Mouse (Mus musculus) liver, postnatal 0 days (tissue): ENCODE data around the gene Six6. TPM values are rescaled to one million over a fixed set of nuclear protein-coding genes. Genes with fewer than 3 reads are reported as not detected.

Source experiments
- ATAC-seq: fragments of 200-750 bp; cut with Nextera tagmentation; 2 replicates; pipeline ENCODE4 v1.8.0; 2017; ENCODE audit warnings: mild to moderate bottlenecking, moderate library complexity
- DNase-seq: peaks from one replicate; pipeline ENCODE4 v3.0.0-alpha.2; 2016
- H3K27ac ChIP-seq: fragments of 300-500 bp; sonication (generic); 2 replicates; pipeline ENCODE4 v1.5.1; 2014; ENCODE audit warnings: antibody characterized with exemption, moderate library complexity, mild to moderate bottlenecking, low read depth
- H3K27me3 ChIP-seq: fragments of 300-500 bp; sonication (generic); 2 replicates; pipeline ENCODE4 v1.6.1; 2014; ENCODE audit warnings: low read length, control low read depth, mixed read lengths; ENCODE audit not compliant: insufficient read depth
- H3K36me3 ChIP-seq: fragments of 300-500 bp; sonication (generic); replicated peaks from 2 replicates; pipeline ENCODE4 v1.6.1; 2014; ENCODE audit warnings: mild to moderate bottlenecking, control low read depth, low read length, moderate library complexity, mixed read lengths; ENCODE audit not compliant: insufficient read depth
- H3K4me1 ChIP-seq: fragments of 300-500 bp; sonication (generic); 2 replicates; pipeline ENCODE4 v1.6.1; 2014; ENCODE audit warnings: antibody characterized with exemption, mild to moderate bottlenecking, control low read depth; ENCODE audit not compliant: insufficient read depth
- H3K4me2 ChIP-seq: fragments of 300-500 bp; sonication (generic); 2 replicates; pipeline ENCODE4 v1.6.1; 2014; ENCODE audit warnings: low read depth, mild to moderate bottlenecking, low read length, moderate library complexity, mixed read lengths
- H3K4me3 ChIP-seq: fragments of 300-500 bp; sonication (generic); 2 replicates; pipeline ENCODE4 v1.5.1; 2014; ENCODE audit warnings: low read depth, low read length
- H3K9ac ChIP-seq: fragments of 300-500 bp; sonication (generic); replicated peaks from 2 replicates; pipeline ENCODE4 v1.6.1; 2014; ENCODE audit warnings: mild to moderate bottlenecking, moderate library complexity
- H3K9me3 ChIP-seq: fragments of 300-500 bp; sonication (generic); 2 replicates; pipeline ENCODE4 v1.6.1; 2016; ENCODE audit warnings: mild to moderate bottlenecking, control low read depth, low read length, mixed read lengths
- CTCF ChIP-seq: sonication (generic); IDR thresholded peaks from 2 replicates; pipeline ENCODE4 v1.5.1; 2016; ENCODE audit warnings: antibody characterized with exemption, low read depth
- EP300 ChIP-seq: IDR thresholded peaks from 2 replicates; pipeline ENCODE4 v1.6.1; 2016; ENCODE audit warnings: antibody characterized with exemption, low read depth, mild to moderate bottlenecking
- WGBS: fragments of 180-500 bp; shearing (Covaris S2); extraction: QIAGEN DNeasy Blood & Tissue Kit; methylation state at CpG from one replicate; pipeline ENCODE4 v1.1.7; 2014; ENCODE audit not compliant: insufficient replicate concordance; 5-methylcytosine and 5-hydroxymethylcytosine counted together
- polyA plus RNA-seq: library from polyadenylated mRNA; unstranded; fragments of >200 nt; fragmentation: Nextera tagmentation; extraction: Ambion mirVana; gene quantifications from 2 replicates; pipeline ENCODE4 v1.2.1, GENCODE M21; 2015

Six6 gene
- polyA plus RNA-seq, 1 experiment from 2014 or later = not detected

- no peak within 1 kb of the TSS for H3K4me2 ChIP-seq
- no peaks in the 10 kb centered on the region for H3K9me3 ChIP-seq
- ATAC-seq (no peak), DNase-seq (no peak)
- no peak within 1 kb of the TSS for H3K9ac ChIP-seq
- peaks cover 4% of the 10 kb centered on the region; the same call in 1 of the 2 replicates for H3K4me1 ChIP-seq
- TF ChIP-seq CTCF = no peak
- no peak for TF ChIP-seq EP300
- WGBS = 2% methylated on average over 39 of the region's 39 CpGs
- no peak within 1 kb of the TSS for H3K4me3 ChIP-seq
- no peaks in the 10 kb centered on the region for H3K36me3 ChIP-seq
- H3K27ac ChIP-seq = no peak within 1 kb of the TSS
- H3K27me3 ChIP-seq = peaks cover 95% of the 10 kb centered on the region
Observed at GRCm38 (mm10) chr12:72940071-72940821, 554 bp downstream of the Six6 start, which contains the start of gene 4930447C04Rik. Gene 4930447C04Rik (minus strand): TSS chr12:72940774.

- Histone ChIP-seq H3K27me3 (peaks cover 98% of the 10 kb centered on the region), H3K36me3 (no peaks in the 10 kb centered on the region), H3K4me2 (no peak overlapping the region), H3K4me1 (peaks cover 7% of the 10 kb centered on the region; the same call in 1 of the 2 replicates), H3K9ac (no peak overlapping the region), H3K9me3 (no peaks in the 10 kb centered on the region), H3K4me3 (no peak overlapping the region), H3K27ac (no peak overlapping the region)
- ATAC-seq (no peak), DNase-seq (no peak)
- 4% methylated on average over 11 of the region's 11 CpGs for WGBS
- TF ChIP-seq CTCF (no peak), EP300 (no peak)
Observed at GRCm38 (mm10) chr12:72940822-72941397, 1.2 kb downstream of the Six6 start.

GRCm38 (mm10) chr12:72941398-72942051 lies 1.8 kb downstream of the Six6 start:
- Histone ChIP-seq H3K4me3 (no peak overlapping the region), H3K9me3 (no peaks in the 10 kb centered on the region), H3K36me3 (no peaks in the 10 kb centered on the region), H3K4me1 (peaks cover 7% of the 10 kb centered on the region; the same call in 1 of the 2 replicates), H3K27me3 (peaks cover 99% of the 10 kb centered on the region), H3K27ac (no peak overlapping the region), H3K9ac (no peak overlapping the region), H3K4me2 (no peak overlapping the region)
- no peak for DNase-seq
- TF ChIP-seq CTCF (no peak), EP300 (no peak)
- ATAC-seq = no peak
- 2% methylated on average over 32 of the region's 32 CpGs for WGBS

GRCm38 (mm10) chr12:72942171-72942570 lies 2.5 kb downstream of the Six6 start:
- Histone ChIP-seq H3K4me1 (peaks cover 7% of the 10 kb centered on the region; the same call in 1 of the 2 replicates), H3K9ac (no peak overlapping the region), H3K27ac (no peak overlapping the region), H3K36me3 (no peaks in the 10 kb centered on the region), H3K4me2 (no peak overlapping the region), H3K9me3 (no peaks in the 10 kb centered on the region), H3K27me3 (peaks cover 99% of the 10 kb centered on the region), H3K4me3 (no peak overlapping the region)
- ATAC-seq (no peak), DNase-seq (no peak)
- 26% methylated on average over 6 of the region's 6 CpGs for WGBS
- TF ChIP-seq CTCF = no peak
- no peak for TF ChIP-seq EP300

GRCm38 (mm10) chr12:72943574-72944110 lies 4.0 kb downstream of the Six6 start:
- no peaks in the 10 kb centered on the region for H3K9me3 ChIP-seq
- H3K4me3 ChIP-seq = no peak overlapping the region
- no peak overlapping the region for H3K4me2 ChIP-seq
- TF ChIP-seq CTCF = no peak
- TF ChIP-seq EP300 = no peak
- peaks cover 99% of the 10 kb centered on the region for H3K27me3 ChIP-seq
- H3K4me1 ChIP-seq = peaks cover 7% of the 10 kb centered on the region; the same call in 1 of the 2 replicates
- H3K9ac ChIP-seq = no peak overlapping the region
- H3K27ac ChIP-seq = no peak overlapping the region
- H3K36me3 ChIP-seq = no peaks in the 10 kb centered on the region
- DNase-seq (no peak), ATAC-seq (no peak)
- WGBS = 9% methylated on average over 2 of the region's 2 CpGs
